Mouse (Mus musculus) myocyte (in vitro differentiated cells): ENCODE data around the gene Anapc2. TPM values are rescaled to one million over a fixed set of nuclear protein-coding genes. Genes with fewer than 3 reads are reported as not detected.

Source experiments
- H3K27me3 ChIP-seq: one replicate; pipeline ENCODE4 v1.6.1; 2011; ENCODE audit not compliant: control insufficient read depth, insufficient read depth, insufficient read length
- H3K36me3 ChIP-seq: one replicate; pipeline ENCODE4 v1.6.1; 2011; ENCODE audit not compliant: control insufficient read depth, insufficient read depth
- H3K4me2 ChIP-seq: one replicate; pipeline ENCODE4 v1.6.1; 2011; ENCODE audit warnings: low read depth, control low read depth
- H3K4me3 ChIP-seq: one replicate; pipeline ENCODE4 v1.5.1; 2011; ENCODE audit warnings: mild to moderate bottlenecking, control low read depth, moderate library complexity
- H3K79me2 ChIP-seq: one replicate; pipeline ENCODE4 v1.6.1; 2011; ENCODE audit not compliant: control insufficient read depth, insufficient read depth
- H3ac ChIP-seq: one replicate; pipeline ENCODE4 v1.6.1; 2011; ENCODE audit not compliant: control insufficient read depth, insufficient read length
- CEBPB ChIP-seq: IDR thresholded peaks from 2 replicates; pipeline ENCODE4 v1.6.1; 2011; ENCODE audit warnings: mild to moderate bottlenecking, moderate library complexity; ENCODE audit not compliant: poor library complexity, insufficient read depth, severe bottlenecking
- E2F4 ChIP-seq: IDR thresholded peaks from one replicate; pipeline ENCODE4 v1.6.1; 2011; ENCODE audit warnings: mild to moderate bottlenecking, control low read depth, moderate library complexity; ENCODE audit not compliant: insufficient read depth
- MAX ChIP-seq: IDR thresholded peaks from one replicate; pipeline ENCODE4 v1.6.1; 2011; ENCODE audit warnings: low read depth, mild to moderate bottlenecking, control low read depth
- MYOD1 ChIP-seq, 3 experiments: IDR thresholded peaks; one replicate each; pipeline ENCODE4 v1.6.1; 2011; ENCODE audit warnings: control low read depth in 2 of 3, low read depth in 2 of 3, mild to moderate bottlenecking in 2 of 3, moderate library complexity in 1 of 3; ENCODE audit not compliant: insufficient read length in 2 of 3, control insufficient read depth in 1 of 3
- MYOG ChIP-seq, 3 experiments: IDR thresholded peaks; one replicate each; pipeline ENCODE4 v1.6.1; 2011; ENCODE audit warnings: control low read depth in 2 of 3, low read depth in 2 of 3, mild to moderate bottlenecking in 2 of 3; ENCODE audit not compliant: insufficient read length in 2 of 3, control insufficient read depth in 1 of 3, insufficient read depth in 1 of 3
- POLR2A ChIP-seq: IDR thresholded peaks from one replicate; pipeline ENCODE4 v1.6.1; 2011; ENCODE audit warnings: low read depth, mild to moderate bottlenecking, control low read depth, moderate library complexity; ENCODE audit not compliant: insufficient read length
- POLR2AphosphoS2 ChIP-seq: IDR thresholded peaks from one replicate; pipeline ENCODE4 v1.6.1; 2011; ENCODE audit warnings: low read depth, control low read depth; ENCODE audit not compliant: insufficient read length
- REST ChIP-seq: IDR thresholded peaks from one replicate; pipeline ENCODE4 v1.6.1; 2011; ENCODE audit warnings: mild to moderate bottlenecking, control low read depth, moderate library complexity; ENCODE audit not compliant: insufficient read depth, insufficient read length
- SRF ChIP-seq: IDR thresholded peaks from one replicate; pipeline ENCODE4 v1.6.1; 2011; ENCODE audit warnings: low read depth; ENCODE audit not compliant: control insufficient read depth, insufficient read length
- TCF12 ChIP-seq: IDR thresholded peaks from one replicate; pipeline ENCODE4 v1.6.1; 2011; ENCODE audit warnings: mild to moderate bottlenecking, control low read depth; ENCODE audit not compliant: poor library complexity, insufficient read depth, severe bottlenecking
- TCF3 ChIP-seq: IDR thresholded peaks from one replicate; pipeline ENCODE4 v1.6.1; 2011; ENCODE audit warnings: low read depth, control low read depth; ENCODE audit not compliant: insufficient read length
- USF1 ChIP-seq: IDR thresholded peaks from one replicate; pipeline ENCODE4 v1.6.1; 2011; ENCODE audit warnings: low read depth, mild to moderate bottlenecking, control low read depth, moderate library complexity
- polyA plus RNA-seq: library from polyadenylated mRNA; unstranded; fragments of >200 nt; fragmentation: generic; extraction: Trizol; gene quantifications from one replicate; pipeline ENCODE4 v1.2.1, GENCODE M21; 2012; ENCODE audit warnings: missing spikeins

Gene Anapc2
- polyA plus RNA-seq, 1 experiment: 97.9 TPM

DNA sequence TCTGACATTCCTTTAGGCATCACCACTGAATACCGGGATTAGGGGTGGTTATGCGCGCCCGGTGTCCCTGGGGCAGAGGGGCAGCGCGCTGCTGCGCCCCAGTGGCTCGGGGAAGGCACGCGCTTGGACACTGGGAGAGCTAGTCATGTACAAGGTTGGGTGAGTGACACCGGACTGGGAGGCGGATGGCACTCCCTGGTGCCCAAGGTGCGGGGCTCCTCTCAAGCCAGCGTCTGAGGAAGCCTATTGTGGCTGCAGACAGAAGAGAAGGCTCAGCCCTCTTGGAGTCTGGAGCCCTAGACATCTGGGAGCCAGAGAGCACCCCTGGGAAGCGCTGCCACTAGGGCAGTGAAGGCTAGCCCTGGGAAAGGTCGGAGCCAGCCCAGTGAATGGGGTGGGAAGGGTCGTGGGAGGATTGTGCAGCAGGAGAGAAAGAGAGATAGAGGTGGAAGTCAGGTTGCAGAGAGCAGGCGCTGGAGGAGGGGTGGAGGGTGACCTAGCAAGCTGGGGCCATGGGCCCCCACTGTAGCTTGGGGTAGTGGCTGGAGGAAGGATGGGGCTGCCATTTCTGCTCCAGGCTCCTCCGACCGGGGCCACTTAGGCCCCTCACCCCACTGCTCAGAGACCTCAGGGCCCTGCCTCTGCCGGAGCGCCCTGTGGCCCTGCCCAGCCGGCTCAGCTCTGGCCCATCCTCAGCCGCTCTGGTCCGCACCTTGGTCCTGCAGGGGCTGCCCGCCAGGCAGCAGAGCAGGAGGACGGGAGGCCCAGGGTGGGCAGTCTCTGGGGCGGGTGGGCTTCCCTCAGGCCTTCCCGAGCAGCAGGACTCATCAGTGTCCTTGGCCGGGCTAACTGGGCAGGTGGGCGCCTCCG lies 19.1 kb downstream of the Anapc2 start:
- peak overlapping the region; percentile 93 for H3K4me2 ChIP-seq
- H3K36me3 ChIP-seq: no peaks in the 10 kb centered on the region
- H3K4me3 ChIP-seq: no peak overlapping the region

GRCm38 (mm10) chr2:25292054-25292544 lies 19.8 kb downstream of the Anapc2 start:
- Histone ChIP-seq H3K79me2 (no peaks in the 10 kb centered on the region), H3K36me3 (no peaks in the 10 kb centered on the region), H3K27me3 (peaks cover 63% of the 10 kb centered on the region), H3ac (no peak overlapping the region), H3K4me3 (peak overlapping the region; percentile 4), H3K4me2 (peak overlapping the region; percentile 93)
- TF ChIP-seq SRF: no peak
- no peak for TF ChIP-seq E2F4
- no peak for TF ChIP-seq USF1
- no peak for TF ChIP-seq CEBPB
- no peak for TF ChIP-seq TCF12
- TF ChIP-seq POLR2A: peak; percentile 50
- no peak for TF ChIP-seq REST
- TF ChIP-seq POLR2AphosphoS2: no peak
- TF ChIP-seq MYOD1 (IDR thresholded peaks at IDR 0.05; ENCODE audit: control insufficient read depth in 1 of 3, insufficient read length in 2 of 3, low read depth in 2 of 3): peak in 2 of 3 experiments; percentile 31 to 78
- TF ChIP-seq MAX: no peak
- TF ChIP-seq MYOG (IDR thresholded peaks at IDR 0.05; ENCODE audit: control insufficient read depth in 1 of 3, insufficient read depth in 1 of 3, insufficient read length in 2 of 3, low read depth in 2 of 3): peak in 2 of 3 experiments; percentile 3 to 77
- peak; percentile 34 for TF ChIP-seq TCF3

More for the DNA sequence above, 19.1 kb downstream of the Anapc2 start:
- no peak for TF ChIP-seq POLR2AphosphoS2
- no peak for TF ChIP-seq REST
- no peak for TF ChIP-seq TCF3
- no peak for TF ChIP-seq USF1
- H3K27me3 ChIP-seq: peaks cover 56% of the 10 kb centered on the region
- H3ac ChIP-seq: no peak overlapping the region
- H3K79me2 ChIP-seq: no peaks in the 10 kb centered on the region

DNA sequence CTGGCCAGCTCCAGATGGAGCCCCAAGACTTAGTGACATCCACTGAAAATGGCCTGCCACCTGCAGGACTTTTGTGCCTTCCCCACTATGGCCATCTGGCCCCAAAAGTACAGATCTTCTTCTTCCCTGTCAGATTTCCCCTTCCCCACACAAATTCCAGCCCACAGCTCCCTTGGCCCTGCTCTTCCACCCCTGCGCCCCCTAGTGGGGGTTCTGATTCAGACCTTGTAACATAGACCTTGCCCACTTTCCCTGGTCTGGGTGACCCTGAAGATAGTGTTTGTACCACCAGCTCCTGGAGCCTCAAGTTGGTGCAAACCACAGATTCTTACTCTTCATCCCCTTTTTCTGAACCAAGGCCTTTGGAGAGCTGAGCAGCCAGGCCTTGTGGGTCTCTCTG lies 20.6 kb downstream of the Anapc2 start:
- Histone ChIP-seq H3ac (no peak overlapping the region), H3K79me2 (no peaks in the 10 kb centered on the region), H3K4me3 (peak overlapping the region; percentile 4), H3K4me2 (peak overlapping the region; percentile 93), H3K27me3 (peaks cover 71% of the 10 kb centered on the region), H3K36me3 (no peaks in the 10 kb centered on the region)
- no peak for TF ChIP-seq TCF3
- TF ChIP-seq USF1: no peak
- no peak for TF ChIP-seq TCF12
- TF ChIP-seq POLR2AphosphoS2: no peak
- TF ChIP-seq CEBPB: no peak
- TF ChIP-seq SRF: no peak
- TF ChIP-seq MAX: no peak
- TF ChIP-seq E2F4: no peak
- TF ChIP-seq POLR2A: no peak
- no peak for TF ChIP-seq MYOG (IDR thresholded peaks at IDR 0.05; ENCODE audit: control insufficient read depth in 1 of 3, insufficient read depth in 1 of 3, insufficient read length in 2 of 3, low read depth in 2 of 3)
- TF ChIP-seq REST: no peak

GRCm38 (mm10) chr2:25293706-25294105 lies 21.4 kb downstream of the Anapc2 start:
- Histone ChIP-seq H3K4me2 (no peak overlapping the region), H3K27me3 (peaks cover 79% of the 10 kb centered on the region), H3ac (no peak overlapping the region), H3K79me2 (no peaks in the 10 kb centered on the region), H3K4me3 (no peak overlapping the region), H3K36me3 (no peaks in the 10 kb centered on the region)
- TF ChIP-seq CEBPB: no peak
- no peak for TF ChIP-seq POLR2A
- no peak for TF ChIP-seq E2F4
- no peak for TF ChIP-seq REST
- no peak for TF ChIP-seq USF1
- TF ChIP-seq MAX: no peak

GRCm38 (mm10) chr2:25297093-25297492 lies 24.8 kb downstream of the Anapc2 start:
- H3K79me2 ChIP-seq: no peaks in the 10 kb centered on the region
- no peak overlapping the region for H3K4me3 ChIP-seq
- no peak overlapping the region for H3K4me2 ChIP-seq
- peaks cover 60% of the 10 kb centered on the region for H3K27me3 ChIP-seq
- no peak overlapping the region for H3ac ChIP-seq
- no peaks in the 10 kb centered on the region for H3K36me3 ChIP-seq
- TF ChIP-seq MAX: no peak
- TF ChIP-seq POLR2A: no peak
- no peak for TF ChIP-seq MYOG (IDR thresholded peaks at IDR 0.05; ENCODE audit: control insufficient read depth in 1 of 3, insufficient read depth in 1 of 3, insufficient read length in 2 of 3, low read depth in 2 of 3)
- TF ChIP-seq CEBPB: no peak
- TF ChIP-seq REST: no peak
- no peak for TF ChIP-seq TCF3
- TF ChIP-seq SRF: no peak
- TF ChIP-seq USF1: no peak
- no peak for TF ChIP-seq MYOD1 (IDR thresholded peaks at IDR 0.05; ENCODE audit: control insufficient read depth in 1 of 3, insufficient read length in 2 of 3, low read depth in 2 of 3)
- TF ChIP-seq TCF12: no peak
- TF ChIP-seq E2F4: no peak
- no peak for TF ChIP-seq POLR2AphosphoS2
